Mouse (Mus musculus): ENCODE data around the gene Incenp. TPM values are rescaled to one million over a fixed set of nuclear protein-coding genes. Genes with fewer than 3 reads are reported as not detected.
"Not testable (repeated sequence)": the region's sequence is repeated elsewhere in the genome, so short reads cannot be mapped to it uniquely, and the experiment has no call there.

The Incenp gene
- polyA plus RNA-seq, 1 experiment from 2014 or later, result 84.8 TPM

- no peaks in the 10 kb centered on the region for H3K9me3 ChIP-seq (ENCODE audit: control insufficient read depth, low read length)
- no peak for ATAC-seq (replicated peaks; ENCODE audit: low FRiP score, low TSS enrichment, low read depth)
- H3K36me3 ChIP-seq (ENCODE audit: control insufficient read depth, insufficient read depth, low read length), result no peaks in the 10 kb centered on the region
- no peak overlapping the region for H3K27ac ChIP-seq (ENCODE audit: low read depth)
- H3K9ac ChIP-seq (ENCODE audit: low read length), result no peak overlapping the region
- H3K4me2 ChIP-seq (ENCODE audit: low read length), result no peak overlapping the region
- 13% methylated on average over 6 of the region's 6 CpGs for WGBS
- H3K4me1 ChIP-seq (replicated peaks; ENCODE audit: control insufficient read depth, insufficient read depth, low read length), result no peaks in the 10 kb centered on the region
- H3K27me3 ChIP-seq (replicated peaks; ENCODE audit: control insufficient read depth, insufficient read depth, low read length), result no peaks in the 10 kb centered on the region
- no peak overlapping the region for H3K4me3 ChIP-seq (ENCODE audit: low read depth, low read length)
- DNase-seq (ENCODE audit: low spot score), result peak; percentile 66
Measured at GRCm38 (mm10) chr19:9911314-9911754, 12.0 kb upstream of the Incenp start.

GRCm38 (mm10) chr19:9909351-9909750 is 10.0 kb upstream of the Incenp start:
- no peak for ATAC-seq (replicated peaks; ENCODE audit: low FRiP score, low TSS enrichment, low read depth)
- no peaks in the 10 kb centered on the region for H3K4me1 ChIP-seq (replicated peaks; ENCODE audit: control insufficient read depth, insufficient read depth, low read length)
- no peak overlapping the region for H3K4me2 ChIP-seq (ENCODE audit: low read length)
- no peak overlapping the region for H3K9ac ChIP-seq (ENCODE audit: low read length)
- WGBS, result 69% methylated on average over 5 of the region's 5 CpGs
- no peaks in the 10 kb centered on the region for H3K36me3 ChIP-seq (ENCODE audit: control insufficient read depth, insufficient read depth, low read length)
- H3K27ac ChIP-seq (ENCODE audit: low read depth), result no peak overlapping the region
- H3K27me3 ChIP-seq (replicated peaks; ENCODE audit: control insufficient read depth, insufficient read depth, low read length), result no peaks in the 10 kb centered on the region
- peak; percentile 42 for DNase-seq (ENCODE audit: low spot score)
- no peaks in the 10 kb centered on the region for H3K9me3 ChIP-seq (ENCODE audit: control insufficient read depth, low read length)
- no peak overlapping the region for H3K4me3 ChIP-seq (ENCODE audit: low read depth, low read length)

GRCm38 (mm10) chr19:9900696-9901095 is 1.3 kb upstream of the Incenp start:
- H3K36me3 ChIP-seq (ENCODE audit: control insufficient read depth, insufficient read depth, low read length); H3K9ac ChIP-seq (ENCODE audit: low read length); H3K4me3 ChIP-seq (ENCODE audit: low read depth, low read length); ATAC-seq (replicated peaks; ENCODE audit: low FRiP score, low TSS enrichment, low read depth); H3K27me3 ChIP-seq (replicated peaks; ENCODE audit: control insufficient read depth, insufficient read depth, low read length); H3K9me3 ChIP-seq (ENCODE audit: control insufficient read depth, low read length); H3K27ac ChIP-seq (ENCODE audit: low read depth); H3K4me2 ChIP-seq (ENCODE audit: low read length): not testable (repeated sequence)
- WGBS, result 95% methylated on average over 2 of the region's 2 CpGs
- peaks cover 18% of the 10 kb centered on the region for H3K4me1 ChIP-seq (replicated peaks; ENCODE audit: control insufficient read depth, insufficient read depth, low read length)
- peak; percentile 18 for DNase-seq (ENCODE audit: low spot score)

- ATAC-seq (replicated peaks; ENCODE audit: low FRiP score, low TSS enrichment, low read depth), result peak; percentile 61
- no peak for DNase-seq (ENCODE audit: low spot score)
- WGBS, result 9% methylated on average over 10 of the region's 10 CpGs
- peak overlapping the region; percentile 81 for H3K4me2 ChIP-seq (ENCODE audit: low read length)
- no peaks in the 10 kb centered on the region for H3K9me3 ChIP-seq (ENCODE audit: control insufficient read depth, low read length)
- peak overlapping the region; percentile 74 for H3K4me3 ChIP-seq (ENCODE audit: low read depth, low read length)
- no peaks in the 10 kb centered on the region for H3K27me3 ChIP-seq (replicated peaks; ENCODE audit: control insufficient read depth, insufficient read depth, low read length)
- H3K4me1 ChIP-seq (replicated peaks; ENCODE audit: control insufficient read depth, insufficient read depth, low read length), result peaks cover 18% of the 10 kb centered on the region
- H3K27ac ChIP-seq (ENCODE audit: low read depth), result peak overlapping the region; percentile 87
- H3K36me3 ChIP-seq (ENCODE audit: control insufficient read depth, insufficient read depth, low read length), result peaks cover 12% of the 10 kb centered on the region
- peak overlapping the region; percentile 58 for H3K9ac ChIP-seq (ENCODE audit: low read length)
Measured at GRCm38 (mm10) chr19:9899780-9900146, 412 bp upstream of the Incenp start.

GRCm38 (mm10) chr19:9898339-9899066 is 848 bp downstream of the Incenp start:
- WGBS, result 9% methylated on average over 17 of the region's 17 CpGs
- Histone ChIP-seq H3K4me1 (replicated peaks; ENCODE audit: control insufficient read depth, insufficient read depth, low read length) (peaks cover 18% of the 10 kb centered on the region), H3K4me3 (ENCODE audit: low read depth, low read length) (peak overlapping the region; percentile 74), H3K9me3 (ENCODE audit: control insufficient read depth, low read length) (no peaks in the 10 kb centered on the region), H3K27me3 (replicated peaks; ENCODE audit: control insufficient read depth, insufficient read depth, low read length) (no peaks in the 10 kb centered on the region), H3K9ac (ENCODE audit: low read length) (peak overlapping the region; percentile 86), H3K27ac (ENCODE audit: low read depth) (peak overlapping the region; percentile 87), H3K36me3 (ENCODE audit: control insufficient read depth, insufficient read depth, low read length) (peaks cover 24% of the 10 kb centered on the region), H3K4me2 (ENCODE audit: low read length) (peak overlapping the region; percentile 67)
- DNase-seq (ENCODE audit: low spot score) (peak; percentile 69), ATAC-seq (replicated peaks; ENCODE audit: low FRiP score, low TSS enrichment, low read depth) (no peak)

- H3K36me3 ChIP-seq (ENCODE audit: control insufficient read depth, insufficient read depth, low read length), result peaks cover 48% of the 10 kb centered on the region
- ATAC-seq (replicated peaks; ENCODE audit: low FRiP score, low TSS enrichment, low read depth) (no peak), DNase-seq (ENCODE audit: low spot score) (no peak)
- no peak overlapping the region for H3K4me2 ChIP-seq (ENCODE audit: low read length)
- H3K27ac ChIP-seq (ENCODE audit: low read depth), result no peak overlapping the region
- H3K4me3 ChIP-seq (ENCODE audit: low read depth, low read length), result no peak overlapping the region
- 68% methylated on average over 5 of the region's 5 CpGs for WGBS
- no peaks in the 10 kb centered on the region for H3K9me3 ChIP-seq (ENCODE audit: control insufficient read depth, low read length)
- H3K4me1 ChIP-seq (replicated peaks; ENCODE audit: control insufficient read depth, insufficient read depth, low read length), result peaks cover 18% of the 10 kb centered on the region
- H3K27me3 ChIP-seq (replicated peaks; ENCODE audit: control insufficient read depth, insufficient read depth, low read length), result no peaks in the 10 kb centered on the region
- H3K9ac ChIP-seq (ENCODE audit: low read length), result no peak overlapping the region
Measured at GRCm38 (mm10) chr19:9896067-9896466, 3.3 kb downstream of the Incenp start.

- no peak overlapping the region for H3K27ac ChIP-seq (ENCODE audit: low read depth)
- H3K27me3 ChIP-seq (replicated peaks; ENCODE audit: control insufficient read depth, insufficient read depth, low read length), result no peaks in the 10 kb centered on the region
- no peak overlapping the region for H3K4me2 ChIP-seq (ENCODE audit: low read length)
- H3K9ac ChIP-seq (ENCODE audit: low read length), result no peak overlapping the region
- DNase-seq (ENCODE audit: low spot score), result no peak
- no peaks in the 10 kb centered on the region for H3K4me1 ChIP-seq (replicated peaks; ENCODE audit: control insufficient read depth, insufficient read depth, low read length)
- H3K4me3 ChIP-seq (ENCODE audit: low read depth, low read length), result no peak overlapping the region
- H3K9me3 ChIP-seq (ENCODE audit: control insufficient read depth, low read length), result no peaks in the 10 kb centered on the region
- WGBS, result 92% methylated on average over 8 of the region's 8 CpGs
- ATAC-seq (replicated peaks; ENCODE audit: low FRiP score, low TSS enrichment, low read depth), result no peak
- H3K36me3 ChIP-seq (ENCODE audit: control insufficient read depth, insufficient read depth, low read length), result peaks cover 94% of the 10 kb centered on the region
Measured at GRCm38 (mm10) chr19:9886771-9887170, 12.6 kb downstream of the Incenp start.

GRCm38 (mm10) chr19:9886348-9886747 is 13.0 kb downstream of the Incenp start:
- WGBS, result 92% methylated on average over 1 of the region's 1 CpGs
- no peaks in the 10 kb centered on the region for H3K4me1 ChIP-seq (replicated peaks; ENCODE audit: control insufficient read depth, insufficient read depth, low read length)

More at GRCm38 (mm10) chr19:9886348-9886747, 13.0 kb downstream of the Incenp start:
- Histone ChIP-seq H3K36me3 (ENCODE audit: control insufficient read depth, insufficient read depth, low read length) (peaks cover 94% of the 10 kb centered on the region), H3K9ac (ENCODE audit: low read length) (no peak overlapping the region), H3K9me3 (ENCODE audit: control insufficient read depth, low read length) (no peaks in the 10 kb centered on the region), H3K27ac (ENCODE audit: low read depth) (no peak overlapping the region), H3K27me3 (replicated peaks; ENCODE audit: control insufficient read depth, insufficient read depth, low read length) (no peaks in the 10 kb centered on the region), H3K4me2 (ENCODE audit: low read length) (no peak overlapping the region), H3K4me3 (ENCODE audit: low read depth, low read length) (no peak overlapping the region)
- ATAC-seq (replicated peaks; ENCODE audit: low FRiP score, low TSS enrichment, low read depth), result no peak
- no peak for DNase-seq (ENCODE audit: low spot score)
